Mouse (Mus musculus): Measurements from ENCODE around the gene Metap2. TPM values are rescaled to one million over a fixed set of nuclear protein-coding genes. Genes with fewer than 3 reads are reported as not detected.
"Not testable (repeated sequence)": the region's sequence is repeated elsewhere in the genome, so short reads cannot be mapped to it uniquely, and the experiment has no call there.

Gene Metap2
- polyA plus RNA-seq, 1 experiment from 2014 or later, result 253 TPM

GRCm38 (mm10) chr10:93855126-93855525 lies 41.8 kb downstream of the Metap2 start:
- DNase-seq (ENCODE audit: low spot score) (no peak), ATAC-seq (ENCODE audit: insufficient read depth, low FRiP score, low TSS enrichment) (no peak)
- Histone ChIP-seq H3K36me3 (ENCODE audit: control insufficient read depth, insufficient read depth, low read length) (0 out of 2 replicates have a peak, but pooled peaks cover 2% of the 10 kb centered on the region), H3K4me1 (ENCODE audit: control insufficient read depth, insufficient read depth, low read length) (no peaks in the 10 kb centered on the region), H3K27me3 (ENCODE audit: control insufficient read depth, insufficient read depth, low read length) (no peaks in the 10 kb centered on the region), H3K9me3 (ENCODE audit: control insufficient read depth, low read length) (no peaks in the 10 kb centered on the region), H3K4me2 (ENCODE audit: low read depth) (no peak overlapping the region), H3K9ac (ENCODE audit: low read length) (no peak overlapping the region), H3K27ac (ENCODE audit: low read depth, low read length) (no peak overlapping the region), H3K4me3 (ENCODE audit: low read depth, low read length) (no peak overlapping the region)
- WGBS, result 91% methylated on average over 9 of the region's 9 CpGs

GRCm38 (mm10) chr10:93846706-93847105 lies 50.2 kb downstream of the Metap2 start:
- ATAC-seq (ENCODE audit: insufficient read depth, low FRiP score, low TSS enrichment), result no peak
- peak; percentile 7 for DNase-seq (ENCODE audit: low spot score)
- Histone ChIP-seq H3K9ac (ENCODE audit: low read length) (no peak overlapping the region), H3K36me3 (ENCODE audit: control insufficient read depth, insufficient read depth, low read length) (peaks cover 7% of the 10 kb centered on the region), H3K27me3 (ENCODE audit: control insufficient read depth, insufficient read depth, low read length) (no peaks in the 10 kb centered on the region), H3K27ac (ENCODE audit: low read depth, low read length) (no peak overlapping the region), H3K4me1 (ENCODE audit: control insufficient read depth, insufficient read depth, low read length) (no peaks in the 10 kb centered on the region), H3K4me2 (ENCODE audit: low read depth) (no peak overlapping the region), H3K9me3 (ENCODE audit: control insufficient read depth, low read length) (peaks cover 4% of the 10 kb centered on the region; the same call in 1 of the 2 replicates), H3K4me3 (ENCODE audit: low read depth, low read length) (no peak overlapping the region)
- WGBS, result 94% methylated on average over 13 of the region's 13 CpGs

DNA sequence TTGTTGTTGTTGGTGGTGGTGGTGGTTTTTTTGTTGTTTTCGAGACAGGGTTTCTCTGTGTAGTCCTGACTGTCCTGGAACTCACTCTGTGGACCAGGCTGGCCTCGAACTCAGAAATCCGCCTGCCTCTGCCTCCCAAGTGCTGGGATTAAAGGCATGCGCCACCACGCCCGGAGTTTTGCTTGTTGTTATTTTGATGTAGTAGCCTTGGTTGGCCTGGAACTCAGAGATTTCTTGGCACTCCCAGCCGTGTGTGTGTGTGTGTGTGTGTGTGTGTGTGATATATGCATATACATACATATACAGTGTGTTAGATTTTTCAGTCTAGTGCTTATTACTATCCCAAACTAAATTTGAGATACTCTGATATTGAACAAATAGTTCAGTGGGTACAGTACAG lies 61.8 kb downstream of the Metap2 start:
- not testable (repeated sequence) for ATAC-seq (ENCODE audit: insufficient read depth, low FRiP score, low TSS enrichment); H3K9ac ChIP-seq (ENCODE audit: low read length); H3K4me2 ChIP-seq (ENCODE audit: low read depth); H3K4me1 ChIP-seq (ENCODE audit: control insufficient read depth, insufficient read depth, low read length); H3K27ac ChIP-seq (ENCODE audit: low read depth, low read length); H3K4me3 ChIP-seq (ENCODE audit: low read depth, low read length); H3K9me3 ChIP-seq (ENCODE audit: control insufficient read depth, low read length); DNase-seq (ENCODE audit: low spot score); H3K36me3 ChIP-seq (ENCODE audit: control insufficient read depth, insufficient read depth, low read length)
- peaks cover 11% of the 10 kb centered on the region for H3K27me3 ChIP-seq (ENCODE audit: control insufficient read depth, insufficient read depth, low read length)
- WGBS, result 92% methylated on average over 7 of the region's 7 CpGs

- H3K9ac ChIP-seq (ENCODE audit: low read length), result peak overlapping the region; percentile 66
- peak overlapping the region; percentile 96 for H3K4me2 ChIP-seq (ENCODE audit: low read depth)
- peaks cover 11% of the 10 kb centered on the region for H3K27me3 ChIP-seq (ENCODE audit: control insufficient read depth, insufficient read depth, low read length)
- 2% methylated on average over 13 of the region's 13 CpGs for WGBS
- DNase-seq (ENCODE audit: low spot score) (no peak), ATAC-seq (ENCODE audit: insufficient read depth, low FRiP score, low TSS enrichment) (no peak)
- 0 out of 2 replicates have a peak, but pooled peaks cover 4% of the 10 kb centered on the region for H3K4me1 ChIP-seq (ENCODE audit: control insufficient read depth, insufficient read depth, low read length)
- H3K4me3 ChIP-seq (ENCODE audit: low read depth, low read length), result peak overlapping the region; percentile 81
- H3K27ac ChIP-seq (ENCODE audit: low read depth, low read length), result no peak overlapping the region
- no peaks in the 10 kb centered on the region for H3K9me3 ChIP-seq (ENCODE audit: control insufficient read depth, low read length)
- H3K36me3 ChIP-seq (ENCODE audit: control insufficient read depth, insufficient read depth, low read length), result no peaks in the 10 kb centered on the region
Measured at GRCm38 (mm10) chr10:93834394-93834745, 62.5 kb downstream of the Metap2 start.

GRCm38 (mm10) chr10:93833699-93834393 lies 63.0 kb downstream of the Metap2 start:
- Histone ChIP-seq H3K36me3 (ENCODE audit: control insufficient read depth, insufficient read depth, low read length) (no peaks in the 10 kb centered on the region), H3K4me2 (ENCODE audit: low read depth) (peak overlapping the region; percentile 96), H3K27ac (ENCODE audit: low read depth, low read length) (no peak overlapping the region), H3K9me3 (ENCODE audit: control insufficient read depth, low read length) (no peaks in the 10 kb centered on the region), H3K4me1 (ENCODE audit: control insufficient read depth, insufficient read depth, low read length) (0 out of 2 replicates have a peak, but pooled peaks cover 4% of the 10 kb centered on the region), H3K4me3 (ENCODE audit: low read depth, low read length) (peak overlapping the region; percentile 81), H3K27me3 (ENCODE audit: control insufficient read depth, insufficient read depth, low read length) (peaks cover 11% of the 10 kb centered on the region), H3K9ac (ENCODE audit: low read length) (peak overlapping the region; percentile 66)
- DNase-seq (ENCODE audit: low spot score), result peak; percentile 92
- under 1% methylated on average over 56 of the region's 75 CpGs for WGBS
- peak; percentile 95 for ATAC-seq (ENCODE audit: insufficient read depth, low FRiP score, low TSS enrichment)

- H3K4me3 ChIP-seq (ENCODE audit: low read depth, low read length), result peak overlapping the region; percentile 81
- peaks cover 11% of the 10 kb centered on the region for H3K27me3 ChIP-seq (ENCODE audit: control insufficient read depth, insufficient read depth, low read length)
- WGBS, result 3% methylated on average over 16 of the region's 16 CpGs
- no peaks in the 10 kb centered on the region for H3K36me3 ChIP-seq (ENCODE audit: control insufficient read depth, insufficient read depth, low read length)
- ATAC-seq (ENCODE audit: insufficient read depth, low FRiP score, low TSS enrichment) (no peak; the same call in 1 of the 2 replicates), DNase-seq (ENCODE audit: low spot score) (no peak)
- H3K27ac ChIP-seq (ENCODE audit: low read depth, low read length), result no peak overlapping the region
- H3K9ac ChIP-seq (ENCODE audit: low read length), result peak overlapping the region; percentile 66
- peak overlapping the region; percentile 96 for H3K4me2 ChIP-seq (ENCODE audit: low read depth)
- no peaks in the 10 kb centered on the region for H3K9me3 ChIP-seq (ENCODE audit: control insufficient read depth, low read length)
- 0 out of 2 replicates have a peak, but pooled peaks cover 4% of the 10 kb centered on the region for H3K4me1 ChIP-seq (ENCODE audit: control insufficient read depth, insufficient read depth, low read length)
Measured at GRCm38 (mm10) chr10:93833370-93833698, 63.6 kb downstream of the Metap2 start.

DNA sequence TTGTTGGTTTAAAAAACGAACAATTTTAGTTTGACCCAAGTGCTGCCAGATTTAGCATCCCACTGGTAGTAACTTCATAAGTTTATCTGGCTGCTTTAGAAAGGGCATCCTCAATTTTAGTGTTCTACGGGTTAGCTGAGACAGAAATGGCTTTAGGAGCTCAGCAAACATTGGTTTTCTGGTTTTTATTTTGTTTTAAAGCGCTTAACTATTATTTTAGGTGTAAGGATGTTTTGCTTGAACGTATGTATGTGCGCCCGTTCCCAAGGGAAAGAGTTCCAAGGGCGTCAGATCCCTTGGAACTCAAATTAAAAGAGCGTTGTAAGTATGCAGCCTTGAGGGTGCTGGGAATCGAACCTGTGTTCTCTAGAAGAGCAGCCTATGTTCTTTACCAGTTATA lies 64.1 kb downstream of the Metap2 start:
- Histone ChIP-seq H3K4me2 (ENCODE audit: low read depth) (no peak overlapping the region; the same call in 1 of the 2 replicates), H3K27me3 (ENCODE audit: control insufficient read depth, insufficient read depth, low read length) (peaks cover 11% of the 10 kb centered on the region), H3K36me3 (ENCODE audit: control insufficient read depth, insufficient read depth, low read length) (no peaks in the 10 kb centered on the region), H3K27ac (ENCODE audit: low read depth, low read length) (no peak overlapping the region), H3K9ac (ENCODE audit: low read length) (no peak overlapping the region), H3K4me1 (ENCODE audit: control insufficient read depth, insufficient read depth, low read length) (0 out of 2 replicates have a peak, but pooled peaks cover 4% of the 10 kb centered on the region), H3K9me3 (ENCODE audit: control insufficient read depth, low read length) (no peaks in the 10 kb centered on the region), H3K4me3 (ENCODE audit: low read depth, low read length) (no peak overlapping the region)
- WGBS, result 38% methylated on average over 9 of the region's 9 CpGs
- no peak for DNase-seq (ENCODE audit: low spot score)
- no peak for ATAC-seq (ENCODE audit: insufficient read depth, low FRiP score, low TSS enrichment)

DNA sequence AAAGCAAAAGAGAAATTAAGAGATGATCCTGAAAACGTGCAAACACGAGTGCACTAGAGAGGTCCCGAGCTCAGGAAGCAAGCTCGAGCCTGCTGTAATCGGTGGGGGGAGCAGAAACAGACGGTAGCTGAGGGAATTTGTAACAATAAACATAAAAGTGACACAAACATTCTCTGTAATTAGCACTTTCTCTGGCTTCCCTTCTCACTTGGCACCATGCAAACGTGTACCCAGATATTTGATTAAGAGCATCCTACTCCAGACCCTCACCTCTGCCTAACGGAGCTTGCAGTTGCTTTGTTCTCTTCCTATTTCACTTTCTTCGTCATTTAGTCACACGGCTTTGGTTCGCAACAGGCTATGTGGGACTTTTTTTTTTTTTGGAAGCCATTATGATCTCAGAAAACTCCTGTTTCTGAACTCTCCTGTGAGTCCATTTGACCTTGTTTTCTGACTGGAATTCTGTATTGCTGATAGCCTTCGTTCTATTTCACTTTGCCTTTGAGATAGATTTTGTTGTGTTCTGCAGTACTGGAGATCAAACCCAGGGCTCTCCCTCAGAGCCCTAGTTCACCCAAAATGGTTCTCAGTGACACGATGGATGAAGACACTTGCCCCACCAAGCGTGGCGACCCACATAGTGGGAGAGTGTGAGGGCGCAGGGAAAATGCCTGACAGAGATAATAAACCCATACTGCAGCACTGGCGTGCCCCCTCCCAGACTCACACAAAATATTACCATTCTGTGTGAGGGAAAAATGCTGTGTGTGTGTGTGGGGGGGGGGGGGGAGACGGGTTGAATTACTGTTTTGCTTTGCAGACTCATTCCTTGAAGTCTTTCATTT lies 64.9 kb downstream of the Metap2 start:
- H3K4me1 ChIP-seq (ENCODE audit: control insufficient read depth, insufficient read depth, low read length), result 0 out of 2 replicates have a peak, but pooled peaks cover 4% of the 10 kb centered on the region
- H3K36me3 ChIP-seq (ENCODE audit: control insufficient read depth, insufficient read depth, low read length), result no peaks in the 10 kb centered on the region
- H3K27me3 ChIP-seq (ENCODE audit: control insufficient read depth, insufficient read depth, low read length), result peaks cover 11% of the 10 kb centered on the region
- H3K27ac ChIP-seq (ENCODE audit: low read depth, low read length), result no peak overlapping the region
- no peak for ATAC-seq (ENCODE audit: insufficient read depth, low FRiP score, low TSS enrichment)
- no peaks in the 10 kb centered on the region for H3K9me3 ChIP-seq (ENCODE audit: control insufficient read depth, low read length)
- WGBS, result 5% methylated on average over 18 of the region's 18 CpGs
- no peak overlapping the region for H3K4me3 ChIP-seq (ENCODE audit: low read depth, low read length)
- peak overlapping the region; percentile 22; the same call in 1 of the 2 replicates for H3K4me2 ChIP-seq (ENCODE audit: low read depth)
- peak; percentile 14 for DNase-seq (ENCODE audit: low spot score)
- H3K9ac ChIP-seq (ENCODE audit: low read length), result no peak overlapping the region
